Mouse (Mus musculus) thymus, postnatal 14 days (tissue): ENCODE measurements around the gene Pemt.

Experiments
- DNase-seq: peaks from one replicate; pipeline ENCODE4 v3.0.0; 2021

The Pemt gene

DNA sequence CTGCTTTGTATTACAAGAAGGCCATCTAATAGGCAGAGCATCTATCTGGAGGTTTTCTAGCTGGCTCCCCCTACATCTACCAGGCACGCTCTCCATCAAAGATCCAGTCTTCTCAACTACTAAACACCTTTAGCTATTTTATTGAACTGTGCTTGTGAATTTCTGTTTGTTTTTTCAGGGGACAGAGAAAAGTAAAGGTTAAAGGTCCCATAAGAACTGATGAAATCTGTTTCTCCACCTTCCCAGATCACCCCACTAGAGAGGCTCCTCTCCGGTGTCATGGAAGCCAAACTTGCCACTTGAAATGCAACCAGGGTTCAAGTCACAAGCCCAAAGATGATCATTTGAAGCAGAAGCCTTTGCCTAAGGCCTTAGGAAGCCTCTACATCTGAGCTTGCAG lies 2.6 kb upstream of the Pemt start:
- DNase-seq, result no peak

DNA sequence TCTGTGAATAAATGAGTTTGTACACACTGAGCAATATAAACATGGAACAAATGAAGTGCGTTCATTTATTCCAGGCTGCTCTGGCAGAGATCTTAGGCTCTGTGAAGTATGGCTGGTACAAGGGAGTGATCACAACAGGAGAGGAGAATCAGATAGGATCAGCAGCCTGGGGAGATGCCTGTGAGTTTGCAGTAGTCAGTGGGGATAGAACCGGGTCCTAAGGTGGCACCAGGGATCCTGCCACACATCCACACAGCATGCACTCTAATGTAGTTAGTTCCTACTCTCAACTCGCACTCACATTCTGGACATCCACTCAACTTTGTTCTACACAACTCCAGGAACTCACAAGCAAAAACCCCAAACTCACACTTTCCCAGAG lies 622 bp downstream of the Pemt start:
- DNase-seq, result peak; percentile 9

DNA sequence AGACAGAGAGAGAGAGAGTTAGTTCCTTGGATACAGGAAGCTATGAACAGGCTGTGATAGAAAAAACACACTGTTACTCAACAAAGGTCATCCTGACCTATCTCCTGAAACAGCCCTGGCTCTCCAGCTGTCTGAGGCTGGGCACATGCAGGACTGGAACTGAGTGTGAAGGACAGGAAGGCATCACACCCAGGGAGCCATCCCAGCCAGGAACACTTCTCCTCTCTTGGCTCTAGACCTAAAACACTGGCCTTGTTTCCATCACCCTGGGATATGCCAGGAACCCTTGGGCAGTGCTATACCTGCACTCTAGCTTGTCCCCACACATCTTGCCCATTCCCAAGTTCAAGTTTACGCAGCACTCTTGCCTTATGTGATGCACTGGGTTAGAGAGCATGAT lies 1.5 kb downstream of the Pemt start:
- no peak for DNase-seq

DNA sequence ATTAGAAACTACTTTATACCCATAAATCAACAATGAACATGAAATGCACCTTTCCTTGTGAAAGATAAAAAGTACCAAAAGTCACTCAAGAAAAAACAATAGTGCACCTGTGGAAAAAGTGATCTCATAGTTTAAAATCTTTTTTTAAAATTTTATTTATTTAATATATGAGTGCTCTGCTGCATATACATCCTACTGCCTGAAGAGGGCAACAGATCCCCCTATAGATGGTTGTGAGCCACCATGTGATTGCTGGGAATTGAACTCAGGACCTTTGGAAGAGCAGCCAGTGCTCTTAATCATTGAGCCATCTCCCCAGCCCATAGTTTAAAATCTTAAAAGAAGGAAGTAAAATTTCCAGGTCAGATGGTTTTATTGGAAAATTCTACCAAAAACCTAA lies 4.0 kb downstream of the Pemt start:
- no peak for DNase-seq

DNA sequence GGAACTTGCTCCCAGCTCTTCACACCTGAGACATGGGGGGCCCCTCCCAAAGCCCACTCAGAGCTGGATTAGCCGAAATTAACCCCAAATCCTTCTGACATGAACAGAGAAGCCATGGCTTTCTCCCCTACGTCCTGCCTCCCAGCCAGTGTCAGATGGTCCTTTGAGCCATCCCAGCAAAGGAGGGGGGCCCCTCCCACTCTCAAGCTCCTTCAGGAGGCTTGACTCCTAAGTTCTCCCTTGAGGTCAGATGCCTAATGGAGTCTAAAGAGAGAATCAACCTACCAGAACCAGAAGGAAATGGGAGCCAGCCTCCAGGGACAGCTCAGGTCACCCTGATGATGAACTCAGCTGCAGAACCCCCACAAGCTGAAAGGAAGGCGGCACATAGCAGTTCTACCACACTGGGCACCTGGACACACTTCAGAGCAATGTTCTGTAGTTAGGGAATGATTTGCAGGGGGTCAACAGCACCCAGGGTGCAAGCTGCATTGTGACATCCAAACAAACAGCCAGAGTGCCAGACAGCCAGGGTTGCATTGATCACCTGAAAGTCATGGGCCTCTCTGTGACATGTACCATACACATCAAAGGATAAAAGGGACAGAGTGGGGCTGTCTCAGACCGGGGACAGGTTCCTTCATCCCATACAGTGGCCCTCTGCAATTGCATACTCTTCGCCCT lies 9.6 kb downstream of the Pemt start:
- no peak for DNase-seq

DNA sequence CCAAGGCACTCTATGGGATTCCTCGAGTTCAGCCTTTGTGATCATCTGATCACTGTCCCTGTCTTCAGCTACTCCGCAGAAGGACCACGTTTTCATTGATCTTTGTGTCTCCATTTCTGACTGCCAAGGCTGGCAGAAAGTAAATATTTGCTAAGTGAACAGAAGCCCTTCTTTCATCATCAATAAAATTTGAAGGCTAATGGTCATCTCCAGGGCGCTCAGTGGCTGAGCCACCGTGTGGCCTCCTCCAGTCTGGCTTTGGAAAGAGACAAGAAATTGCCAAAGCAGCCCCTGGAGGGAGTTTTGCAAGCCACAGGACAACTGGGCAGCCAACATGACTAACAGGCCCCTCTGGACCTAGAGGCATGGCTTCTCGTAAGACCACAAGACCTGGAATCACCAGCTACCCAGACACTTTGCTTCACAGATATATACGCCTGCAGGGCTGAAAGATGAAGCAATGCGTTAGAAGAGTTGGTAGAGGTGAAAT lies 11.3 kb downstream of the Pemt start:
- no peak for DNase-seq

DNA sequence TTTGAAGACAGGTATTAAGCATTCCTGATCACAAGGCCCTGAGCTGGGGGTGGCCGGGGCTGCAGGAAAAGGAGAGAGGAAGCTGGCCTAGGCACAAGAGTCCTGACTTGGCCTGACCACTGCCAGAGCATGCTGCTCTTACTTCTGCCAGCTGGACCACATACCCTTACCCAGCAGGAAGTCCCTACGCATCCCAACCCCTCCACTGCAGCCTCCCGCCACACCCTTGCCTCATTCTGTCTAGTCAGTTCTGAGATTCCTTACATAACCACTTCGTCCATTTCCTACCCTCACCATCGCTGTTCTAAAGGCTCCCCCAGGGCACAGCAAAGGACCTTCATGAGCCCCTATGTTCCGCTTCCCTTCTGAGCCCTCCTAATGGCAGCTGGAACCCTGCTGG lies 12.0 kb downstream of the Pemt start:
- DNase-seq, result no peak

DNA sequence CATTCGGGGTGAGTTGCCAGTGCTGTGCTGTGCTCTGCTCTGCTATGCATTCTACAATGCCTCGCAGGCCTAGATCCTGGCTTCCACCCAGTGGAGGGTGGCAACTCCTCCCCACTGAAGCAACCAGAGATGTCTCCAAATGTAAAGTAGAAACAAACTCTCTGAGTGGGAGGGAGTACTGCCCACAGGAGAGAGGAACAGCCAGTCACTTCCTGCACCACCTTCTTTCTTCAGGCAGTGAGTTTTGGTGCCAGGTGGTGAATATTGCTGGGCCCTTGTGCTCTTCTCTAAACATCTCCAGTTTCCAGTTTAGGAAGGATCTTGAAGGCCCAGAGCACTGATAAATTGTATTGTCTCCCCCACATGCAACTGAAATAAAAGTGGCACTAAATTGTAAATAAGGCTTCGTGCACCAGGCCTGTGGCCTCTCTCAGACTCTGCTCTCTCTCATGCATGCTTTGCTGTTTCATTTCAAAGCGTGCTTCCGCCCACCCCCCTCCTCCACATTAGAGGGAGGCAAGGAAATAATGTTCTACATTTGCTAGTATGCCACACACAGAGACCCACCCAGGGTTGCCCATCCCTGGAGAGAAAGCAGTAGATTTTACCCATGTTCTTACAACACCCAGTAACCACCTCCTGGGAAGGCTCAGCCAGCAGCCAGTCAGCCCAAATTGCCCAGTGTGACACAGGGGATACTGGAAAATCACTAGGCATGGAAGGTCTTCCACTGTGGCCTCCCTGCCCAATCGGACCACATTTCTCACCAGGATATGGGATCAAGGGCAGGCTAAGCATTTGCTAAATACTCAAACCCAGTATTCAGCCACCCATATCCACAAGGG lies 13.5 kb downstream of the Pemt start:
- DNase-seq, result peak; percentile 68

DNA sequence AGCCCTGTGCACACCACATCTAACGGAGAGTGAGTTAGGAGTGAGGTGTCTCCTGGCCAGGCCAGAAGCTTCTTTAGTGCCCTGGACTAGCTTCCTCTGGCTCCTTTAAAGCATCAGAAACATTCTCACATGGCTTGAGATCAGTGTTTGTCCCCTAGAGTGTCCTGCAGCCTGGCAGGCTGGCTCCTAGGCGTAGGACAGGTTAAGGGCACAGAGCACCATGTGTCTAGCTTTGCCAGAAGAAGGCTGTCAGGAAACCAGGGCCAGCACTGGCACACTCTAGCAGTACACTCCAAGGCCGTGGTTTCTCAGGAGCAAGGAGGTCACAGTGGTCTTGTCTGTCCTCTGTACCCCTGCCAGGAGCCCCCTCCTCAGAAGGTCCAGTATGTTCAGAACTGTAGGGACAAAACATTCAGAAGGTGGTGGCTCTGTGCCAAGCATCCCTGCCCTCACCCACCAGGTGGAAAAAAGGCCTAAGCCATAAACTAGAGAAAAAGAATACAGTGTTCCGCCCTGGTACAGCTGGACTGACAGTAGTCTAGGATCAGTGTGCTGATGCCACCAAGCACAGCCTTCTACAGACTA lies 15.4 kb downstream of the Pemt start:
- no peak for DNase-seq

DNA sequence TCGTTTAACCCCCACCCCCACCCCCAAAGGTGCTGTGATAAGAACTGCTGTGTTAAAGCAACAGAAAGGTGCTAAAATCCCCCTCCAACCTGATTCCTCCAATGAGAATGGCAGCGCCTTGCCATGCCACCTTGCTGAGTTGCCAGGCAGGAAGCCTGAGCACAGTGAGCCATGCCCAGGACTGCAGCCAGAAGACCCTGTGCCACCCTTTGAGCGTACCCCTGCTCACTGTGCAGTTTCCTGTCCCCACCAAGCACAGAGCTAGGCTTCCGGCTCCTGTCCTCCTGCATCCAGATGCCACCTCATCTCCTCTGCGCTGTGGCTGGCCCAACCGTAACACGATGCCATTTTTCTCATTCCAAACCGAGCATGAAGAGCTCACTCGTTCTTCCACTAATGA lies 16.3 kb downstream of the Pemt start:
- peak; percentile 51 for DNase-seq

DNA sequence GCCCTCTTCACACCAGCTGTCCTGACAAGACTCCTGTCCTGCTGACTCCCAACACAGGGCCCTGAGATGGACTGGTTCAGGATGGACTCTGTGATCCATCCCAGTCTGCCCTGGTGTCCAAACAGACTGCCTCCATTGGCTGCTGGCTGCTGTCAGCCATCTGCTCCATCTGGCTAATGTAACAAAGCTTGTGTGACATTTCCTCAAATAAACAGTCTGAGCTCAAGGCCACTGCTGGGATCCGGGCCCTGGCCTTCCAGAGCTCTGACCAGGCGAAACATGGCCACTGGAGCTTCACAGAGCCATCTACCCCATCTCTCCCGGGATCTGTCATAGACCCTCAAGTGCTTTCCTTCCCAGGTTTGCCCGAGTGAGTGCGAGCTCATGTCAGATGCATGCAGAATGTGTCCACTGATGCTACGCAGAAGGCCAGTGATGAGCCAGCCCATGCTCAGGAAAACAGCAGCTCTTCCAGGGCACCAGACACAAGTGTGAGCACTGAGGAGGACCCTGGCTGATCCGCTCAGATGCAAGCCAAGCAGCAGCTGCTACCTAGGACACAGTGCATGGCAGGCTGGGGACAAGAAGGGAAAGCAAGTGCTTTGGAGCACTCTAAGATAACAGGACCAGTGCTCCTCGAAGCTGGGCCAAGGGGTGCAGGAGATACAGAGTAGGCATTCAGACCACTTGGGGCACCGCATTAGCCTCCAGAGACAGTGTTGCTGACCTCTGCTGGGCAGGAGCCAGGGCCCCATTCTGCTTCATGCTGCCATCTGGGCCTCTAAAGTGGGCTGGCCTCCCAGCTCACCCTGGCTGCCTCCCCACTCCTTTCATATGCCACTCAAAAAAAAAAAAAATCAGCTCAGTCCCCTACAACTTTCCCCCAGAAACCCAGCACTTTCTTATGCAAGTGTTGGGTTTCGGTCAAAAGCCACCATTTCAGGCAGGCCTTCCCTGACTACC lies 18.1 kb downstream of the Pemt start:
- DNase-seq, result no peak

DNA sequence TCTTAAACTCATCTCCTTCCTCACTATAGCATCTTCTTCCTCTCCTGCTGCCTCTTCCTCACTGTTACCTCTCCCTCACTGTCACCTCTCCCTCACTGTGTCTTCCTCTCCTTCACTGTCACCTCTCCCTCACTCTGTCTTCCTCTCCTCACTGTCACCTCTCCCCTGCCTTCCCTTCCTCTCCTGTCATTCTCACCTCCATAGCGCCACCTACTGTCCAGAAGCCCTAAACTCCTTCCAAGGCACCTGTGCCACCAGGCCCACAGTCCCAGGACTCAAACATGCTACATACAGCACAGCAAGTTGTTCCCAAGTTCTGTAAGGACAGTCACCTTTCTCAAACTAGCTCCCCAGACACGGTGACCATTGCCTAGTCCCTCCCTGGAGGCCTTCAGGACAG lies 19.0 kb downstream of the Pemt start:
- peak; percentile 89 for DNase-seq

DNA sequence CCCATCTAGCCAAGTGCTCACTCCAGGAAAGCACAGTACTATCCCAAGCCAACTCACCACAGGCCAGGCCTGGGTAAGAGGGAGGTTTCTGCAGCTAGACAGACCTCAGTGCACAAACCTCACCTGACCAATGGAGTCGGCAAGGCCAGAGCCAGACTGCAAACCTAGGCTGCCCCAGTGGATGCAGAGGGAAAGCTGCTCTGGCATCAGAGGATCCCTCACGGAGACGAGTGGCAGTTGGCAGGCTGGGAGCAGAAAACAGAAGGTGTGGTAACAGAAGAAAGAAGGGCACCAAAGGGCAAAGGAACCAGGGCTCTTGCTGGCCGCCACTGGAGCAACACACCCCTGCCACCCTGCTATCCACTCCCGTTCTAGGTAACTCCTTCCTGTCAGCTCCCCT lies 20.1 kb downstream of the Pemt start:
- DNase-seq, result no peak

DNA sequence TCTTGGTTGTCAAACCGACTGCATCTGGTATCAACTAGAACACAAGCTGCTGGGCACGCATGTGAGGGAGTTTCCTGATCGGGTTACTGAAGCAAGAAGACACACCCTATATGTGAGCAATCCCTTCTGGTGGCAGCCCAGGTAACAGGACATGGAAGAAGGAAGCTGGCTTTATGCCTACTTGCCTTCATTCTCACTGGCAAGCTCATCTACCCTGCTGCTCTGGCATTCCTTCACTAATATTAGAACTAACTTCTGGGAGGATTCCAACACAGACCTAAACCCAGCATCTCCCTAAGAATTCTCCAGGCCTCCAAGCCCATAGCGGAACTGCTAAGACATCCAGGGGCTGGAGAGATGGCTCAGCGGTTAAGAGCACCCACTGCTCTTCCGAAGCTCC lies 25.1 kb downstream of the Pemt start:
- DNase-seq, result no peak

DNA sequence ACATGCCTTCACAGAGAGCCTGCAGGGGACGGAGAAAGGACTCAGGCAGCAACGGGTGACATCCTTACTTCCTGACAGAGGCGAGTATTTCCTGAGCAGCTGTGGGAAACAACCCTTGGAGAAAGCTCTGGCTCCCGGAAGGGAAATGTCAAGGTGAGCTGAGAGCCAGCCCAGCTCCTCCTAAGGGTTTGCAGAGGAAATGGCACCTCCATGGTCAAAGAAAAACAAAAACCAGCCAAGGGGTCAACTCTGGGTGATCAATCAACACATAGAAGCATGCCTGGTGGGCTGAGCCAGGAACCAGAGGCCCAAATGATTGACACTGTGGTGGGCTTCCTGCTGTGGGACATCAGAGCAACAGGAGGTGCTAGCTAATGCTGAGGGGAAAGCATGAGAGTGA lies 29.6 kb downstream of the Pemt start:
- no peak for DNase-seq

DNA sequence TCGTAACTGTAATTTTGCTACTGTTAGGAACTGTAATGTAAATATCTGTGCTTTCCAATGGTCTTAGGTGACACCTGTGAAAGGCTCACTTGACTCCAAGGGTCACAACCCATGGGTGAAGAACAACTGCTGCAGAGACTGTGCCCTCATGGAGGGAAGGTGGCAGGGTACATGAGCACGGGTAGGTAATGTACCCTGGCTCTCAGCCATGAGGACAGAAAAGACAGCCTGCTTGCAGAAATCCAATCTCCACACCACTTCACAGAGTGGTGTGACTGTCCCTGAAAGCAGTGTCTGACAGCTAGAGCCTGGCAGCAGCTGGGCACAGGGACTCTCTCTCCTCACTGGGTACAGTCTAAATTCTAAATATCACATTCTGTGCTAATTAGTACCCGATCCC lies 34.8 kb downstream of the Pemt start:
- DNase-seq, result no peak

DNA sequence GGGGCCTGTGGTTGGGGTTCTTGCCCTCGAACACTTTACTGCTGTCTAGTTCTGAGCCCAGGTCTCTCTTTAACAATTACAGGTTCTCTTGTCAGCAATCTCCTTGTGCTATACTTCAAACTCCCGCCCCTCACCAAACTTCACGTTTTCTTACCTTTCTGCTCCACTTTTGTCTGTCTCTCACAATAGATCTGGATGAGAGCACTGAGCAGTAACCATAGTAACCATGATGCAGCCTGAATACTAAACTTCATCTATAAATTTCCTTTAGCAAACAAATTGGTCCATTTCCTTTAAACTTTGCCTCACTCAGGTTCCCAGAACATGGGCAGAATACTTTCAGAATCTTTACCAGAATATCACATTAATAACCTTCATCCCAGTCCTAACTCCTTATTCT lies 36.8 kb downstream of the Pemt start:
- no peak for DNase-seq

DNA sequence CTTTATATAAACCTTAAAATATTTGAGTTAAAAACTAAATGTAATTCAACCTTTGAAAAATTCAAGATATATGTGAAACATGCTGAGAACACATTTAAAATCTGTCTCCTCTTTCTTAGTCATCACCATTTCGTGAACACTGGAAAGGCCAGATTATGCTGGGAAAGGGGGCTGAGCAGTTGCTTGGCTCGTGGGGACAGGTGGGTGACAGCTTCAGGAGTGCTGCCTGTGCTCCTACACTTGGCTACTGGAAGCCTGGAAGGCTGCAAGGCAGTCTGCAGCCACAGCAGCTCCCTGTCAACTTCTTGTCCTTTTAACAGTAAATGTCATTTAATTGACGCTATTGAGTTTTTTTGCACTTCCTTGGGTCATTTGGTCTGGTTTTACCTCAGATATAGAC lies 40.4 kb downstream of the Pemt start:
- no peak for DNase-seq

DNA sequence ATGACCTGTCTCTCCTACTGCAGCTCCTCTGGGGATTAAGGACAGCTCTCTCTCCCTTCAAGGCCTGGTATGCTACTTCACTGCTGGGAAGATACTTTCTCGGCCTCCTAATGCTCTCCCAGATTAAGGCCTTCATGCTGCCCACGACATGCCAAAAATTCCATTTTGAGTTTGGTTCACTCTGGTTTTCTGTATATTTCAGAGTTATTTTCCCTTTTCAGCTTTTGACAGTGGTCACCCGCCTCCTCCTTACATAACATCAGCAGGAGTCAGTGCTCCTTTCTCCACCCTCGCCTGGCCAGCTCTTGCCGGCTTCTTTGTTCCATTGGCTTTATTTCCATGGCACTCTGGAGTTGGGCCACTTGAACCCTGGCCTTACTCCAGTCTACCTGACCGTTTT lies 41.6 kb downstream of the Pemt start:
- no peak for DNase-seq

DNA sequence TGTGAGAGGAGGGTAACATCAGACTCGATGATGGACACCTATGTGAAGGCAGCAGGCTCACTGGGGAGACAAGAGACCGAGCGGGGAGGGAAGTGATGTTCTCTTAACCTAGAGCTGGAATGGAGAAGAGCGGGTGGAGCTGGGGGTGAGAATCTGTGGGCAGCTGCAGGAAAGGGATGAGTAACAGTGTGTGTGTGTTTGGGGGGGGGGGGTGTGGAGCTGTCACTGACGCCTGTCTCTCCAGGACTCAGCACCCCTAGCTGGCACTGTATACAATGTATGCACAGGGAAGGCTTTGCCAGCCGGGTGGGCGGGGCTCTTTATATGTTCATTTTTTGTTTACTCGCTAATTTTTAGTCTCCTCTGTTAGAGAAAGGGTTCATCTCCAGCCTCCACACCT lies 42.5 kb downstream of the Pemt start:
- DNase-seq, result no peak

DNA sequence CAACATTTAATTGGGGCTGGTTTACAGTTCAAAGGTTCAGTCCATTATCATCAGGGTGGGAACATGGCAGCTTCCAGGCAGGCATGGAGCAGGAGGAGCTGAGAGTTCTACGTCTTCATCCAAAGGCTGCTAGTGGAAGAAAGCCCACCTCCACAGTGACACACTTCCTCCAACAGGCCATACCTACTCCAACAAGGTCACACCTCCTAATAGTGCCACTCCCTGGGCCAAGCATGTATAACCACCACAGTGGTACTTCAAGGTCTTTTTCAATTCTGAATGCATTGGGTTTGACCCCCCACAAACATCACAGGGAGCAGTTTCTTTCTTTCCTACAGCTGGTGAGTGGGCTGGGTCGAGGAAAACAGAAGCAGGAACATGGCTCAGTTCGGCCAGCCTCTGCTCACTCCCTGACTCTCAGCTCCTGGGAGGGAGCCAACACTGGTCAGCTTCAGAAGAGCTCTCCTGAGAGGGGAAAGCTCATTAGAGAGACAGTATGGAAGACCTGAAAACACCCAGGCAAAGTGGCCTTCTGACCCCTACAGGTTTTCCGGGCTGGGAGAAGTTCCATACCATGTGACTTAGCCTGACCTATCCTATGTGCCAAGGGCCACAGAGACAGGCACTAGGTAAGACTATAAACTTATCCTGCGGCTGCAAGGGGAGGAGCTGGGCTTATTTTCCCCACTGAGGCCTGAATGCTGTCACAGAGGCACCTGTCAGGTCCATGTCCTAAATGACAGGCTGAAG lies 44.9 kb downstream of the Pemt start:
- DNase-seq, result no peak

DNA sequence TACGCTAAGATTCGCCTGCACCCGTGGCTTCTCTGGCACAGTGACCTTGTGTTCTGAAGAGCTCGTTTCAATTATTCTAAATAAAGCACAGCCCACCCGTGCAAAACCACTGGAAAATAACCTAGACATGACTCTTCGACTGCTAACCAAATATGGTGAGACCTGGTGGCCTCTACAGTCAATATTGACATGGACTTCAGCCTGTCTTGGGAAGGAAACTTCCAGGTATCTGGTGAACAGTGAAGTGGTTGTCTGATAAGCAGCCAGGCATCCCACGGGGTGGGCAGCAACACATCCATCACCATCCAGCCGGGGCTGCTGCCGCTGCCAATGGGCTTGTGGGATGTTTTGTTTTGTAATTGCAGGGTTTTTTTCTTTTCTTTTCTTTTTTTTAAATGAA lies 52.0 kb downstream of the Pemt start:
- DNase-seq, result no peak
